Mouse (Mus musculus) heart, embryonic 16.5 days (tissue): Measurements from ENCODE around the gene Cdkal1. TPM values are rescaled to one million over a fixed set of nuclear protein-coding genes. Genes with fewer than 3 reads are reported as not detected.

Experiments
- polyA plus RNA-seq: library from polyadenylated mRNA; unstranded; fragments of >200 nt; fragmentation: Nextera tagmentation; extraction: Ambion mirVana; gene quantifications from 2 replicates; pipeline ENCODE4 v1.2.1, GENCODE M21; 2015

Cdkal1 gene
- polyA plus RNA-seq, 1 experiment from 2014 or later, result 27.2 TPM

Other genes starting within 250 kb of the Cdkal1 start
- 7.1 and 8.0 TPM in 2 replicates for gene E2f3, start 130.4 kb upstream of the Cdkal1 start, polyA plus RNA-seq